Mouse (Mus musculus): ENCODE measurements at regions not wholly inside any gene's neighbourhood (a gene's known extent, or its start where the extent isn't known, plus 50 kb on each side); places are given as distances from the start of the nearest gene placed in this dataset.

DNA sequence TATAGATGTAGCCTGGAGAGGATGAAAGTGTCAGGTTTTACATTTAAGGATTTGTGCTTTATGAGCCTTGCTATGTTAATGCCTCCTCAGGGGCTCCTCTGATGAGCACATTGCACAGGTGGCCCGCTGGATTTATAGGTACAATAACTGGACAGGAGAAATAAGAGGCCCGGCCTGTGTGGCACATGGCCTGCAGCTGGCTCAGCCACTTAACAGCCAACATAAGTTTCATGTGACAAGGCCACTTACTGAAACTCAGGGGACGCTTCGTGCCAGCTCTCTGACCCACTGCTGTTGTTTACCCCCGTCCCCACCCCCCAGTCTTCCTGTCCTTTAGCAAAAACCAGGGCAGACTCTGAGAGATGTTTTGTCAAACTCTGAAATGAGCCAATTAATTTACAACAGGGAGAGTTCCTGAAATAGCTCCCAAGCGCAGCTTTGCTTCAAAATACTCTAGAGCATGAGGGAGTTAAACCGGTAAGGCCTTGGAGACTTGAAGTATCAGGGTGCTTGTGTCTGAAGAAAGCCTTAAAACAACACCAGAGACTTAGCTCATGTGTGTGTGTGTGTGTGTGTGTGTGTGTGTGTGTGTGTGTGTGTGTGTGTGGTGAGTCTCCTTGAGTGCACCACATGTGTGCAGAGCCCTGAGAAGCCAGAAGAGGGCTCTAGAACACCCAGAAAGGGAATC lies 285.2 kb upstream of the Fam241a start:
- TF ChIP-seq CTCF (IDR thresholded peaks at IDR 0.05; ENCODE audit: control insufficient read depth, insufficient read depth, low read length), result no peak
- TF ChIP-seq POLR2A (IDR thresholded peaks at IDR 0.05; ENCODE audit: borderline replicate concordance, control insufficient read depth, low read depth, low read length), result no peak
